Mouse (Mus musculus) G1E (cell line): Measurements from ENCODE around the gene Otud7b. TPM values are rescaled to one million over a fixed set of nuclear protein-coding genes. Genes with fewer than 3 reads are reported as not detected.

Experiments used
- ATAC-seq: 2 replicates; pipeline ENCODE4 v1.8.0; 2016; ENCODE audit warnings: mild to moderate bottlenecking; ENCODE audit not compliant: insufficient number of reproducible peaks, poor library complexity, low FRiP score, severe bottlenecking; ENCODE audit errors: extremely low read depth
- DNase-seq: peaks from one replicate; pipeline ENCODE4 v3.0.0; 2012; ENCODE audit warnings: low spot score
- H3K27me3 ChIP-seq: 2 replicates; pipeline ENCODE4 v1.6.1; 2012; ENCODE audit warnings: mild to moderate bottlenecking, low read length, inconsistent platforms; ENCODE audit not compliant: insufficient read depth
- H3K36me3 ChIP-seq: replicated peaks from 2 replicates; pipeline ENCODE3; 2012; ENCODE audit warnings: mild to moderate bottlenecking, inconsistent platforms
- H3K4me1 ChIP-seq: 2 replicates; pipeline ENCODE4 v1.6.1; 2012; ENCODE audit warnings: low read depth, low read length, inconsistent platforms, mixed read lengths; ENCODE audit not compliant: insufficient read depth
- H3K4me3 ChIP-seq: 2 replicates; pipeline ENCODE4 v1.5.1; 2012; ENCODE audit warnings: low read depth, mild to moderate bottlenecking, inconsistent platforms, low read length, moderate library complexity, mixed read lengths
- H3K9me3 ChIP-seq: replicated peaks from 2 replicates; pipeline ENCODE4 v1.6.1; 2012; ENCODE audit warnings: inconsistent platforms
- CTCF ChIP-seq: IDR thresholded peaks from 2 replicates; pipeline ENCODE4 v1.5.1; 2012; ENCODE audit warnings: low read depth, low read length, inconsistent platforms, mixed read lengths
- GATA1 ChIP-seq: IDR thresholded peaks from 2 replicates; pipeline ENCODE4 v1.6.1; 2012; ENCODE audit warnings: borderline replicate concordance, low read length, inconsistent platforms, mixed read lengths
- GATA2 ChIP-seq: IDR thresholded peaks from 2 replicates; pipeline ENCODE4 v1.6.1; 2012; ENCODE audit warnings: low read depth, low read length, inconsistent platforms, borderline replicate concordance
- POLR2AphosphoS5 ChIP-seq: IDR thresholded peaks from 2 replicates; pipeline ENCODE4 v1.6.1; 2012; ENCODE audit warnings: low read depth, low read length, inconsistent platforms; ENCODE audit not compliant: insufficient replicate concordance
- TAL1 ChIP-seq: conservative IDR thresholded peaks from 2 replicates; pipeline ENCODE4 v1.6.1; 2012; ENCODE audit warnings: low read depth, low read length, inconsistent platforms, mixed read lengths
- polyA plus RNA-seq: library from polyadenylated mRNA; stranded (reverse); fragments of >175 nt; gene quantifications from 2 replicates; pipeline ENCODE4 v1.2.3, GENCODE M21; 2012
- total RNA-seq, 2 experiments: library from RNA; stranded (forward) in 1 of 2; stranded (reverse) in 1 of 2; fragments of 200-1000 nt in 1 of 2; fragments of >200 nt in 1 of 2; fragmentation: Nextera tagmentation in 1 of 2; gene quantifications; 2 replicates each; pipeline ENCODE4 v1.2.3; 2014 to 2017

The Otud7b gene
- total and polyA plus RNA-seq, 3 experiments = 10.1 to 22.1 (median 11.8) TPM

- Histone ChIP-seq H3K4me3 (no peak overlapping the region; the same call in 1 of the 2 replicates), H3K9me3 (no peaks in the 10 kb centered on the region), H3K36me3 (peaks cover 62% of the 10 kb centered on the region), H3K27me3 (no peaks in the 10 kb centered on the region), H3K4me1 (peaks cover 44% of the 10 kb centered on the region)
- DNase-seq (no peak), ATAC-seq (no peak)
- no peak for TF ChIP-seq TAL1
- TF ChIP-seq GATA1 = no peak
- TF ChIP-seq CTCF = no peak
- no peak for TF ChIP-seq POLR2AphosphoS5
- TF ChIP-seq GATA2 = no peak
Measured at GRCm38 (mm10) chr3:96175251-96175650, 70.9 kb downstream of the Otud7b start.

GRCm38 (mm10) chr3:96178427-96178826, 74.1 kb downstream of the Otud7b start:
- peak; percentile 60; the same call in 1 of the 2 replicates for TF ChIP-seq POLR2AphosphoS5
- no peak for TF ChIP-seq GATA1
- Histone ChIP-seq H3K36me3 (peaks cover 55% of the 10 kb centered on the region), H3K4me3 (no peak overlapping the region), H3K4me1 (peaks cover 48% of the 10 kb centered on the region), H3K9me3 (no peaks in the 10 kb centered on the region), H3K27me3 (peaks cover 21% of the 10 kb centered on the region)
- no peak for DNase-seq
- no peak for ATAC-seq

GRCm38 (mm10) chr3:96178902-96179301, 74.6 kb downstream of the Otud7b start:
- TF ChIP-seq GATA1 = no peak
- no peak for TF ChIP-seq GATA2
- no peak for TF ChIP-seq CTCF
- no peak for TF ChIP-seq TAL1
- no peak for TF ChIP-seq POLR2AphosphoS5
- Histone ChIP-seq H3K4me1 (peaks cover 44% of the 10 kb centered on the region), H3K9me3 (no peaks in the 10 kb centered on the region), H3K27me3 (peaks cover 26% of the 10 kb centered on the region), H3K36me3 (peaks cover 54% of the 10 kb centered on the region), H3K4me3 (no peak overlapping the region)
- ATAC-seq (no peak), DNase-seq (no peak)

- TF ChIP-seq GATA1 (no peak), CTCF (no peak), POLR2AphosphoS5 (no peak), GATA2 (no peak), TAL1 (no peak)
- H3K4me1 ChIP-seq = peaks cover 37% of the 10 kb centered on the region
Measured at GRCm38 (mm10) chr3:96179531-96179930, 75.2 kb downstream of the Otud7b start.

GRCm38 (mm10) chr3:96180727-96181477, 76.6 kb downstream of the Otud7b start, which contains the start of gene Sv2a:
Gene Sv2a, plus strand, starts transcription at chr3:96181151.
- no peak for ATAC-seq
- no peaks in the 10 kb centered on the region for H3K9me3 ChIP-seq
- peak within 1 kb of the TSS; percentile 71 for H3K4me3 ChIP-seq
- TF ChIP-seq GATA2 = no peak
- TF ChIP-seq TAL1 = no peak
- no peak for TF ChIP-seq GATA1
- TF ChIP-seq CTCF = no peak
- no peak for TF ChIP-seq POLR2AphosphoS5
- peaks cover 35% of the 10 kb centered on the region for H3K36me3 ChIP-seq
- peaks cover 26% of the 10 kb centered on the region for H3K4me1 ChIP-seq
- peaks cover 44% of the 10 kb centered on the region for H3K27me3 ChIP-seq
- peak; percentile 47 for DNase-seq

More at GRCm38 (mm10) chr3:96179531-96179930, 75.2 kb downstream of the Otud7b start:
- DNase-seq = no peak
- Histone ChIP-seq H3K9me3 (no peaks in the 10 kb centered on the region), H3K4me3 (no peak overlapping the region), H3K36me3 (peaks cover 48% of the 10 kb centered on the region), H3K27me3 (peaks cover 32% of the 10 kb centered on the region)
- ATAC-seq = no peak

- ATAC-seq (no peak), DNase-seq (no peak)
- TF ChIP-seq CTCF (no peak), TAL1 (no peak), GATA1 (no peak), GATA2 (no peak), POLR2AphosphoS5 (no peak)
- H3K27me3 ChIP-seq = peaks cover 49% of the 10 kb centered on the region
- H3K4me3 ChIP-seq = no peak overlapping the region
- peaks cover 18% of the 10 kb centered on the region for H3K4me1 ChIP-seq
- H3K36me3 ChIP-seq = peaks cover 26% of the 10 kb centered on the region
- no peaks in the 10 kb centered on the region for H3K9me3 ChIP-seq
Measured at GRCm38 (mm10) chr3:96181510-96182381, 77.4 kb downstream of the Otud7b start.
